Mouse (Mus musculus): ENCODE measurements around the gene Hras.

Gene Hras

DNA sequence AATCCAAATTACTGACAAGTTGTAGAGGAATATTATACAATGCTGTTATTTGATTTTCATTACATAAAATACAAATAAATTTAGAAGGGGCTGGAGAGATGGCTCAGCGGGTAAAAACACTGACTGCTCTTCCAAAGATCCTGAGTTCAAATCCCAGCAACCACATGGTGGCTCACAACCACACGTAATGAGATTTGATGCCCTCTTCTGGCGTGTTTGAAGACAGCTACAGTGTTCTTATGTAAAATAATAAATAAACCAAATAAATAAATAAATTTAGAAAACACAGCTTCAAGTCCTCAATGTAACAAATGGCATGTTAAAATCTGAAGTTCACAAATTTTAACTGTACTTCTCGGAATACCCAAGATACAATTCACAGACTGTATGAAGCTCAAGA is 18.7 kb downstream of the Hras start:
- no peak for DNase-seq (ENCODE audit: low read depth, low spot score)

DNA sequence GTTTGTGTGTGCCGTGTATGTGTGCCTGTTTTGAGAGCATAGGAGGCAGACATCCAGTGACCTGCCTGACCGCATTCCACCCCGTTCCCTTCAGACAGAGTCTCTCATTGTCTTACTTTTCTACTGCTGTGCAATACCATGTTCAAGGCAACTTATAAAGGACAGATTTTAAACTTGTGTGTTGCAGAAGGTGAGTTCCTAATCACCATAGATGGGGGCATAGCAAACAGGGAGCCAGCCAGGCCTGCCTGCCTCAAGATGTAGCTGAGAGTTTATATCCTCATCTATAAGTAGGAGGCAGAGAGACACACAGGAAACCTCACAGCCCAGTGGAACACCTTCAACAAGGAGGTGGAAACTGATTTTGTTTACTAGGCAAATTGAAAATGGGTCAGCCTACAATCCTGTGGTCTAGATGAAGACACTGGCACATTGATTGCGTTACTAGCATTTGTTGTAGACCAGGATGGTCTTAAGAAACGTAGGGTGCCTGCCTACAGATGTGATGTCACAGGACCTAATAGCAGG is 20.4 kb downstream of the Hras start:
- no peak for DNase-seq (ENCODE audit: low read depth, low spot score)

DNA sequence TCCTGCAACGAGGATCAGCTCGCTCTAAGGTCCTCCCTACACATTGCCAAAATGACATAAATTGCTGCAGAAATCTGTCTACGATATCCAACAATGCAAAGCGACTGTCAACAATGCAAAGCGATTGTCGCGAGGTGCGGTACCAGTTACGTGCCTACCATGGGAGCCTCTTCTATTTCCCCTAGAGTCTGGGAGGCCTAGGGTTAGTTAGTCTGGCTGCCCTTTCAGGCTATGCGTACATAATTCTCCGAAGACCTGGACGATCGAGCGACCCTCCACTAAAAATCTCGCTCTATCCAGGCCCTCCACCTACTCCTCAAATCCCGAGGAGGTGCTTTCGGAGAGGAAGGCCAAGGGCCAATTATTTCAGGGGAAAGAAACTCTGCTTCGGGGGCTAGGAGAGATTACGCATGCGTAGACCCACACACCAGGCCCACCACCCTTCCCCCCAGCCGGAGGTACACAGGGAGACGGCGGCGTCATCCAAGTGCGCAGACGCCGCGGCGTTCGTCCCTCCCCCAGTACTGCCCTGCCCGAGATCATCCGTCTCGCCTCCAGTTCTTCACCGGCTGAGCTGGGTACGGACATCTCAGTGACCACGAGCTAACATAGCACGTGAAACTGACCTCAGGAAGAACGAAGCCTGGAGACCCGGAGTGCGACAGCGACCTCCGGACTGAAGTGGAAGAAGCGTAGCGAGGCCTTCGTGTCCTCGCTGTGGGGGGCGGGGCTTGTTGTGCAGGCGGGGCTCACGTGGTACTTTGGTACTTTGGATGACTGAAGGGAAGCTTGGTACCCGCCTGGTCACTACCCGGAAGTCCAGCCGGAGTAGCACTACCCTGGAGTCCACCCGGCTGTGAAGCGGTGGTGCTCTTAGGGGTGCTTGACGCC is 21.4 kb downstream of the Hras start, which contains the start of gene Rnh1:
Rnh1 (minus strand) TSS at position 742 of the 891 bp plus-strand sequence.
- DNase-seq (ENCODE audit: low read depth, low spot score): peak; percentile 81

DNA sequence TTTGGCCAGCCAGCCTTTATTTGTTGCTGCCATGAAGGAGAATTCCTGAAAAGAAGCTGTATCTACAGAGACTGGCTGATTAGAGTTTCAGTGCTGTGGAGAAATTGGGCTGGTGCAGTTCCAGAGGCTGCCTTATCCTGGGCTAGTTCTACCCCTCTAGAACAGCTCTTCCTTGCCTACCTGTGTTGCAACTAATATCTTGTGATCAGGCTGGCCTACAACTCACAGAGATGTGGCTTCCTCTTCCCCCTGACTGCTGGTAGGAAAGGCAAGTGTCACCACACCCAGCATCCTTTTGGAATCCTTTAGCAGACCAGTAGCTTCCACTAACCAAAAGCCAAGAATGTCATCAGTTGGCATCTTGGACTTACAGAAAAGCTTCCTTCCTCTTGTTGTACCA is 23.9 kb downstream of the Hras start:
- DNase-seq (ENCODE audit: low read depth, low spot score): no peak

DNA sequence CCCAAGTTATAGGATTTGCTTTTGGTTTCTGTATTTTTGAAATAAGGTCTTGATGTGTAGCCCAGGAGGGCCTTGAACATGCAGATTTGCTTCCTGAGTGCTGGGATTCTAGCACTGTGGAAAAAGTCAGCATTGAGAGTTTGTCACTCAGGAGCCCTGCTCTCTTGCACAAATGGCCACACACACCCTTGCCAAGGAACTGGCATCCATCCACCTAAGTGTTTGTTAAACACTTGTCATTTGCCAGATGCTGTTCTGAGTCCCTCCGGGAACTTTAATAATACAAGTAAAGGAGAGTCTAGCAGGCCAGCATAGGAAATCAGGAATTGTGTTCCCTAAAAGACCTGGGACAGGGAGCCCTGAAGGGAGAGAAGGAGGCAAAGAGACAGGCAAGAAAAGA is 24.5 kb downstream of the Hras start:
- no peak for DNase-seq (ENCODE audit: low read depth, low spot score)

DNA sequence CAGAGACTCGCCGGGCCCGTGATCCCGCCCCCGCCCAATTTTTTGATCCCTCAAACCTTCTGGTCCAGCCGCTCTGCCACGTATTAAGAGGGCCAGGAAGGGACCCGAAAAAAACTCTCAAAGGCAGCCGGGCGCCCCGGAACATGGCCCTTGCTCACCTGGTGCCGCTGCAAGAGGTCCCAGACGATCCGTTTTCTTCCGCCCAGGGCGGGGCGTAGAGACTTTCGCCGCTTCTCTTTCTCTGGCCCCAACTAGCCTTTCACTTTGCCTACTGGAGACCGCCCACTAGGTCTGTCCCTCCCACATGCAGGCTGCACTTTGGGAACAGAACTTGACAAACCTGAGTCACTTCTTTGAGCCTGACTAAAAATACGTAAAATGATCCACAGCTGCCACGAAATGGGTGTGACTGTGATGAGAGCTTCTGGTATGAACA is 25.3 kb downstream of the Hras start:
- no peak for DNase-seq (ENCODE audit: low read depth, low spot score)

DNA sequence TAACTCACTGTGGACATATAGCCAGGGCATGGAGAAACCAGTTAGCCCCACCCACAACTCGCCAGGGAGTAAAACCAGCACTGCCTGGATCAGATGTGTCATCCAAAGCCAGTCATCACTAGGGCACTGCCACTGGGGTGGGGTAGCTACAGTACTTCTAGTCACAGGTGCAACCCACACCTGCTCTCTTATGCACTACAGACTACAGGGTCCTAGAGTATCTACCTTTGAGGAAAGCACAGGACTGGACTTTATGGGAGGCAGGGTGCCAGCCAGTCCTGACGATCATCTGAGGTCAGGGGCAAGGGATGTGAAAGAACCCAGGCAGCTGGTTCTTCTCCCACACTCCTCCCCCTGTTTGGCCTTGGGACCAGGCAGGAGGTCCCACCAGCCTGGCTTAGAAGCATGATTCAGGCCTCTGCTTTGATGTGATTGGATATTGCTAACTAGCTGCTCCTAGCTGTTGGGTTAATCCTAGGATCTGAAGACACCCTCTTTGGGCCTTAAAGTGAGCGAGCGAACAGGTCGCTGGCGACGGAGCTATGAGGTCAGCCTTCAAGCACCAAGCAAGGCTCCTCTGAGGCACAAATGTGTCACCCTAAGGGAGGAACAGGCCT is 25.8 kb downstream of the Hras start:
- DNase-seq (ENCODE audit: low read depth, low spot score): no peak

DNA sequence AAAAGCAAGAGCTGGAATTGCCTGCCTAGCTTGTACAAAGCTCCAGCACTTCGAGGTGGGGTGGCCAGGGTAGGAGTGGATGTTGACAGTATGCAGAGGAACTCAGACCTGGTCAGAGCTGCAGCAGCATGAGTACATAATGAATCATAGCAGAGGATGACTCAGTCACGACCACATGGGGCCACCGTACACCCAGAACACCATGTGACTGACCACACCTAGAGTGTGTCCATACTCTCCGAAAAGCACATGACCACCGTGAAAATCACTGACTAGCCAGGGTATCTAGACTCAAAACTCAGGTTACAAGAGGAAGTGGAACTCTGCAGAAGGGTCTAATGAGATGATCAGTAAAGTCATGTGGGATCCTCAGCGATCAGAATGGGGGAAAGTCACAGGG is 29.0 kb downstream of the Hras start:
- DNase-seq (ENCODE audit: low read depth, low spot score): no peak

DNA sequence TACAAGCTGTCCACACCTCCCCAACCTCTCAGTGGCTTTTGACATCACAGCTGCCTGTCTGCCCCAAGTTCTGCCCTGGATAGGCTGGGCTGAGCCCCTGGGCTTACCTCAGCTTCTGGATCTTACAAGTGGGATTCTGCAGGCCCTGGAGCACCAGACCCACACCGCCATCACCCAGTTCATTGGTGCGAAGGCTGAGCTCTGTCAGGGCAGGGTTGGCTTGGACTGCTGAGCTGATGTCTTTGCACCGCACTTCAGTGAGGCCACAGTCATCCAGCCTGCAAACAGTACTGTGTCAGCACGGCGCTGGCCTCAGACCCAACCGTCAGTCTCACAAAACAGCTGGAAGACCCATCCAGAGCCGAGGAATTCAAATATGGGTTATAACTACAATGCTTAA is 29.4 kb downstream of the Hras start:
- no peak for DNase-seq (ENCODE audit: low read depth, low spot score)

DNA sequence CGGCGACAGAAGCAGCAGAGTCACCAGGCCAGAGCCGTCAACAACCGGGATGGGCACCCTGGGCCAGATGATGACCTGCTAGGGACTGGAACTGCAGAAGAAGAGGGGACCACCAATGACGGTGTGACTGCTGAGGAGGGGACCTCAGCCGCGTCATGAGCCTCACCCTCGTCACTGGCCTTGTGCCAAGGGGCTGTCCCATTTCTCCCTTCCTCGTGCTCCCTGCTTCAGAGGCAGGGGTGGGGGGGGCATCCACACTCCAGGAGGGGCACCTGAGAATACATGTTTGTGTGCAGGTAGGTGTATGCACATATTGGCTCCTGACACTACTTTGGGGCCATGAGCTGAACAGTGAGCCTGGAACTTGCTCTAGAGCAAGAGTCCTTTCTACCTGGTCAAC is 38.4 kb downstream of the Hras start:
- no peak for DNase-seq (ENCODE audit: low read depth, low spot score)

DNA sequence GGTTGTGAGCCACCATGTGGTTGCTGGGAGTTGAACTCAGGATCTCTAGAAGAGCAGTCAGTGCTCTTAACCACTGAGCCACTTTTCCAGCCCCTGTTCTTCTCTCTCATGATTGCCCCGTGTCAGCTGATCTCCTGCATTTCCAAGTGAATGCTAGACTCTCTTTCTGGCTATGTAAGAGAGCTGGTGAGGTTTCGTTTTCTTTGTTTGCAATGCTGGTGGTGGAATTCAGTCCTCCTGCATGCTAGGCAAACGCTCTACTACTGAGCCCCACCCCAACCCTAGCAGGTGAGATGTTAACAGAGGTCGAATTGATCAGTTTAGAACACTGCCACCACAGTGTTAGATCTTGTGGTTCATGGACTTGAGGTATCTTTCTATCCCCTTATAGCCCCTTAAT is 45.2 kb downstream of the Hras start:
- no peak for DNase-seq (ENCODE audit: low read depth, low spot score)

DNA sequence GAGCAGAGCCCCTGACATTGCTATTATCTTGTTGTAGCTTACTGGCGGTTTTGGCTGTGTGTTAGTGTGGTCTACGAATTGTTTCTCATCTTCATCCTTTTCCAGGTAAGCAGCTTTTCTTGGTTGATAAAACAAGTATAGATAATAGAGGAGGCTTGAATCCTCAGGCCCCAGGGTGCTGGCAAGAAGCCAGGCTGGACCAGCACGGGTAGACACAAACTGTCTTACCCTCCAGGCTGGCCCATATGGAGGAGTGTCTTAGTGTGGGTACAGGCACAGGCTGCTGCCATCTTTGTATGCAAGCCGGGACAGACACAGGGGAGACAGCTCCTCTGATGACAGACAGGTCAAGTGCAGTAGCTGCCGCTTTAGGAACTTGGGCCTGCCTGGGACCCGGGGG is 46.8 kb downstream of the Hras start:
- DNase-seq (ENCODE audit: low read depth, low spot score): no peak

DNA sequence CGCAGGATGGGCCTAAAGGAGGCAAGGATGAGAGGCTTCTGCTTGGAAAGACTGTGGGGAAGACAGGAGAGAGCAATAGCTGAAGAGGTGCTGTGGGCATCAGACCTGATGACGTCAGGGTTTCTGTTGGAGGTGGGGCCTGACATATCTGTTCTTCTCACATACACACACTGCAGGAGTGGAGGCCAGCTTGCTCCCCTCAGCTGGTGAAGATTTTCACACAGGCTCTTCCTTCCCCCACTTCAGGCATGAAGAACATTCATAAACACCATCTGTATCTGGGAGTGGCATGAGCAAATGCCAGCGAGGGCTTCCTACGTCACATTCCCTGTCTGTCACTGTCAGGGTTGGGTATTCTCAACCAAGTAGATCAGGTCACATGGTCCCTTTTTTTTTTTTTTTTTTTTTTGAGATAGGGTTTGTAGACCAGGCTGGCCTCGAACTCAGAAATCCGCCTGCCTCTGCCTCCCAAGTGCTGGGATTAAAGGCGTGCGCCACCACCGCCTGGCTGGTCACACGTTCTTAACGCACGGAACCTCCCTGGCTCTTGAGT is 47.7 kb downstream of the Hras start:
- no peak for DNase-seq (ENCODE audit: low read depth, low spot score)

DNA sequence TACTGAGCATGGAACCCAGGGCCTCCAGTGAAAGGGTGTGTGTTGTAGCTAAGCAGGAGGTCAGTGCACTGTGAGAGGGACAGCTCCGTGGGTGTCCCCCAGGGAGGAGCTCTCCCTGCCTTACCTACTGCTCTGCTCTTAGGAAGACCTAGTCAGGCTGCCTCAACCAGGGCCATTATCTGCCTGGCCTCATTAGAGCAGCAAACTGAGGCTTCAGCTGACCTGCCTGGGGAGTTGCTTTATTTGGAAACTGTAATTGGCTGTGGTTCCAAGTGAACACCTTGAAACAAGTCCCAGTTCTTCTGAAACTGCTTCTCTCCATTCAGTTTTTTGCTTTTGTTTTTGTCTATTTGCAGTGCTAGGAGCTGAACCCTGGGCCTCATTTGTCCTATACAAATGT is 48.4 kb downstream of the Hras start:
- no peak for DNase-seq (ENCODE audit: low read depth, low spot score)

DNA sequence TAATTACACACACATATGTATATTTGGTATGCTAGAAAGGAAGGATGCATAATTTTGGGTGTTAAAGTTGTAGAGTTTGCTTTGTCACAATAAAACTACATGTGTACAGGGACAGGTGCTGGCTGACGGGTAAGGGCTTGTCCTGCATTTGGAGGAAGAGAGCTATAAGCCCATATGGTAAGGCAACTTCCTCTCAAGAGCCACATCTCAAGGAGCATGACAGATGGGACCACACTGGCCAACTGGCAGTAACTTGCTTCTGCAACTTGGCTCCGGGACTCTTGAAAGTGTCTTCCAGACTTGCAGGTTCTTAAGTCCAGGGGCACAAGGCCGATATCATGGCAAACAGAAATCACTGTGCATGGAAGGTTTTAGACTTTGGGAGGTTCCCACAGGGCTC is 49.2 kb downstream of the Hras start:
- no peak for DNase-seq (ENCODE audit: low read depth, low spot score)

DNA sequence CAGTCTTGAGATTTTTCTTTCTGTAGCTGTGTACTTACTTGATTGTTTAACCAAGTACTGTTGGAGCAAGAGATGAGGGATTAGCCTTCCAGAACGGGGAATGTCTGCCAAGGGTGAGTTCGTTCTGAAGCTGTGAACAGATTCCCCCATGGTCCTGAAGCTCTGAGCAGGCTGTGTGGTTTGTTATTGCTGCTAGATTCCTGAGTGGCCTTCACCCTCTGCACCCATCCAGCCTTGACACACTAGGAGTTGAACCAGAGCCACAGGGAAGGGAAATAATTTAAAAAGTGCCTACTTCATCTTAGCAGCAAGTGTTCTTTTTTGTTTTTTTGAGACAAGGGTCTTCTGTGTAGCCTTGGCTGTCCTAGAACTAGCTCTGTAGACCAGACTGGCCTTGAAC is 49.9 kb downstream of the Hras start:
- no peak for DNase-seq (ENCODE audit: low read depth, low spot score)

DNA sequence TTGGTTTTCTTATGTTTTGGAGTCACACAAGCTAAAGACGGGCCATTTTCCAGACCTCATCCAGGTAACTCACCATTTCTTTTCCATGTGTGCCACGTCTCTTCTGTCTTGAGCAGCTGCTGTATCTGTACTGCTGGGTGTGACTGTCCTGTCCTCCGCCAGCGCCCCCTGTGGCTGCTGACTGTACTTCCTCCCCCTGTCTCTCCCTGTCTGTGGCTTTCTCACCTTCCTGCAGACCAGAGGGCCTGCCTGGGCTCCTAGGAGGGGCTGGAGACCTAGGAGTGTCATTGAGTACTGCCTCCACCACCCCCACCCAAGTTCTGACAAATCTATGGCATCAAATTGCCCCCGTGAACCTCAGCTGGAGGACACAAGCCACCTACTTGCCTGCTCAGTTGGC is 50.7 kb downstream of the Hras start:
- DNase-seq (ENCODE audit: low read depth, low spot score): no peak

DNA sequence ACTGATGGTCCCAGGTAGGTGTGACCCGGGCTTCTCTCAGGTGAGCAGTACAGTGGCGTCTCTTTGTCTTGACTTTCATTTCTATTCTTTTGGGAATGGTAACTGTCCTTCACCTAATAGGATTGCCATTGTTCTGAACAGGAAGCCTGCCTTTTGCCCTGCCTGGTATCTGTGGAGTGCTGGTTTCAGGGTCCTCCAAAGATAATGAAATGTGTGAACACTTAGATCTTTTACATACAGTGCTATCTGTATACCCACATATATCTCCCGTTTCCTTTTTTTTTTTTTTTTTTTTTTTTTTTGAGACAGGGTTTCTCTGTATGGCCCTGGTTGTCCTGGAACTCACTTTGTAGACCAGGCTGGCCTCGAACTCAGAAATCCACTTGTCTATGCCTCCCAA is 52.5 kb downstream of the Hras start:
- DNase-seq (ENCODE audit: low read depth, low spot score): no peak

All from retina, adult 2 months (tissue).